Mouse (Mus musculus): ENCODE measurements at regions not wholly inside any gene's neighbourhood (a gene's known extent, or its start where the extent isn't known, plus 50 kb on each side); places are given as distances from the start of the nearest gene placed in this dataset.

- DNase-seq (ENCODE audit: low spot score in 2 of 2), result no peak
Measured at GRCm38 (mm10) chrX:98375437-98375836, 226.9 kb downstream of the Ar start.

- peak; percentile 4 to 15 for DNase-seq (ENCODE audit: low spot score in 2 of 2)
Measured at GRCm38 (mm10) chrX:98380247-98380905, 231.8 kb downstream of the Ar start.

DNA sequence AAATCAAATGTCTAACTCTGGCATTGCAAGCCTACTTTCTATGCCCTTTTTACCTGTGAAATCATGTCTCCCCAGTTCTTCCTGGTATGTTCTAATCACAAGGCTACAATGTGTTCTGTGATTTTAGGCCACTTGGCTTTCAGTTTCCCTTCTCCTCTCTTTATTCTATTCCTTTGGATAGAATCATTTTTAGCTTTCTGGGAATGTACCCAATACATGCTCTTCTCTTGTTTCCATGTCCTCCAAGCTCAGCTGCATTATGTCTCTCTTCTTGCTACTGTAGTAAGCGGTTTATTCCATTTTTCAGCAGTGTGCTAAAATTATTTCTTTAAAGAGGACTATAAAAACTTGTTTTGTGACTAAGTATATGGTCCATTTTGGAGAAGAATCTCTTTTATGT is 235.4 kb downstream of the Ar start:
- no peak for DNase-seq (ENCODE audit: low spot score in 2 of 2)

- no peak for DNase-seq (ENCODE audit: low spot score in 2 of 2)
Measured at GRCm38 (mm10) chrX:98392376-98392775, 243.8 kb downstream of the Ar start.

DNA sequence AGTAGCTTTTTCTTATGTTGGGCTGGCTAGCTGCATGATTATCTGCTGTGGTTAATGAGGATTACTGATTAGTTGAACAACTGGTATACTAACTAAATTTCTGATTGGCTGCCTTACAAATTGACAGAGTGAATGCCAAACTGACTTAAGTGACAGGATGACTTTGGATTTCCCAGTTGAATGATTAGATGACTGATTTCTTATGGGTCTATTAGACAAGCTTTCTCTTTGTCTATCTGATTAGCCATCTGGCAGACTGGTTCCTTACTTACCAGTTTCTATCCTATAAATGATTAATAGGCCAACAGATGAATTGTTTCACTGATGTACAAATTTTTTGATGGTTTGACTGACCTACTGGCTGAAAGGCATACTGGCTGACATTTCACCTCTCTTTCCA is 260.5 kb downstream of the Ar start:
- DNase-seq (ENCODE audit: low spot score in 2 of 2), result no peak

DNA sequence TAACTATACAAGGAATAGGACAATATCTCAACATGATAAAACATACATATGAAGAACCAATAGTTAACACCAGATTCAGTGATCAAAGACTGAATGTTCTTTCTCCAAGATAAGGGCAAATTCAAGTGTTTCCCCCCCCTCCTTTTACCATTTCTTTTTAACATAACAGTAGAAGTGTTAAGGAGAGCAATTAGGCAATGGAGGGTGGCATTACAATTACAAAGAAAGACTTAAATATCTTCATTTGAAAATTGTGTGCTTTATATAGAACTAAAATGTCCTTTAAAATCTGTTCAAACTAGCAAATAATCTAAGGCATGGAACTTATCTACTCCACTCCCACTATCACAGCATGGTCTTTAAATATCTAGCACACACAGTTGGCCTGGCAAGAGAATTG is 270.9 kb downstream of the Ar start:
- no peak for DNase-seq (ENCODE audit: low spot score in 2 of 2)

GRCm38 (mm10) chrX:98452026-98452425 is 303.5 kb downstream of the Ar start:
- DNase-seq (ENCODE audit: low spot score in 2 of 2), result peak; percentile 3 to 10

DNA sequence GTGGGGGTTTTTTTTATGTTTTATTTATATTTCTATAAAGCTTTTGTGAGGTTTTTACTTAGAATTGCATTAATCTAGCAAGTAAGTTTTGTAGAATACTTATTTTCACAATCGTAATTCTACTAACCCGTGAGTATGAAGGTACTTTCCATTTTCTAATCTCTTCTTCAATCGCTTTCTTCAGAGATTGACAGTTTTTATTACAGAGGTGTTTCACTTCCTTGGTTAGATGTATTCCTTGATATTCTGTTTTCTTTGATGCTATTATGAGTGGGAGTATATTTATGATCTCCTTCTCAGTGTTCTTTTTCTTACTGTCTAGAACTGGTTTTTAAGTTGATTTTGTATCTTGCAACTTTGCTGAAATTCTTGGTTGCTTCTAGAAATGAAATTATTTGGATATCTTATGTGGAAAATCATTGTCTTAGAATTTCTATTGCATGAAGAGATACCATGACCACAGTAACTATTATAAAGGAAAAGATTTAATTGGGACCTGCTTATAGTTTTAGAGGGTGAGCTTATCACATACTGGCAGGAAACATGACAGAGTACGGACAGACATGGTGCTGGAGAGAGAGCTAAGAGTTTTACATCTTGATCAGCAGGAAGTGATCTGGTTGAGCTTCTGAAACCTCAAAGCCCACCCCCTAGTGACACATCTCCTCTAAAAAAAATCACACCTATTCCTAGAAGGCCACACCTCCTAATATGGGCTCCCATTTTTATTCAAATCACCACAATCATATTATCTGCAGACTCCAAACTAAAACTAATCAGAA is 328.1 kb downstream of the Ar start:
- no peak for DNase-seq (ENCODE audit: low spot score in 2 of 2)
